Mouse (Mus musculus): ENCODE measurements around the gene Gdap1l1.

Gdap1l1 gene

DNA sequence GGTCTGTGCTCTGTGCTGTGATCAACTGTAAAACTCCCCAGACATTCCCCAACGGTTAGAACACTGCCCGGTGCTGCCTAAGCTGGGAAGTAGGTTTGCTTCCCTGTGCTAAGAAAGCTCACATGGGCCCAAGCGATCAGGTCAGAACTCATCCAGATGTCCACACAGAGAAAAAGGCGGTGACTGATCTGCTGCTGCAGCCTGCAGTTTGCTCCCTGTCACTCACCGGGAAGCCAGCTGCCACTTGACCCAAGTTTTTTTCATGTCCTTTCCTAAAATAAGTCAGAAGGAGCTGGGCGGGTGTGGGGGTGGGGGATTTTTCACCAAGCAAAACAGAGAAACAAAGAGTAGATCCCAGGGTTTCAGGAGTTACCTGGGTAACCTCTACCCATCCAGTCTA lies 26.3 kb downstream of the Gdap1l1 start:
- no peak for DNase-seq (ENCODE audit: low spot score)

GRCm38 (mm10) chr2:163466771-163467170 lies 28.5 kb downstream of the Gdap1l1 start:
- no peak for DNase-seq (ENCODE audit: low spot score)

GRCm38 (mm10) chr2:163467585-163467984 lies 29.3 kb downstream of the Gdap1l1 start:
- no peak for DNase-seq (ENCODE audit: low spot score)

- no peak for DNase-seq (ENCODE audit: low spot score)
These were observed 30.6 kb downstream of the Gdap1l1 start for GRCm38 (mm10) chr2:163468866-163469265.

GRCm38 (mm10) chr2:163469711-163470110 lies 31.4 kb downstream of the Gdap1l1 start:
- no peak for DNase-seq (ENCODE audit: low spot score)

GRCm38 (mm10) chr2:163471136-163471535 lies 32.9 kb downstream of the Gdap1l1 start:
- no peak for DNase-seq (ENCODE audit: low spot score)

DNA sequence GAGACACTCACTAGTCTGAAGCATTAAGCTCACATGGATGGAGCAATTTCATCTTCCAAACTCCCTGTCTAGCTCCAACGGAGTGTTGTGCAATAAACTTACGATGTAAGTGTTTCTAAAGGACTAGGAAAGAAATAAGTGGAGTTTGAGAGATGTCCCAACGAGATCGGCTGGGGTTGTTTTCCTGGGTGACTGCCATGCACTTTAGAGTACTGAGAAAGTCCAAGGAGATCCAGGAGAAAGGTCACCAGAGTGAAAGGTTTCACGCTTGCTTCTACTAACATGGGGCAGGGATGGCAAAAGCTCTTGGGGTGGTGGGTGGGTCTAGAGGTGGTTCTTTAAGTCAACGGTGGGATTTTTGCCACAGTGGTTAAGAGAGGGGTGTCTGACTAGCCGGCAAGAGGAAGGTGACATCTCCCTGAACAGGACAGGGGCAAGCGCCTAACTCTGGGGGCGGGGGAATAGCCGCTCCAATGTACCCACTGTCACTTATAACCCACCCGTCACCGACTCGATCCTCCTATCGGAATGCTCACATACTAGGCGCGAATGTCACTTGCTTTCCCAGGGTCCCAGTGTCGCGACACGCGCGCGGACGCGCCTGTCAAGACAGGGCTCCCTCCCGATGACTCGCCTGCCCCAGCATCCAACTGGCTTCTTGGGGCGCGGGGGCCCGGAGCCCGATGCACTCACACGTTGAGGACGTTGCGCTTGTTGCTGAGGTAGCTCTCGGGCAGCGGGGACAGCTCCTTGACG lies 33.6 kb downstream of the Gdap1l1 start:
- DNase-seq (ENCODE audit: low spot score), result no peak

GRCm38 (mm10) chr2:163472466-163472851 lies 34.2 kb downstream of the Gdap1l1 start, which contains the start of gene Fitm2:
Gene Fitm2 (minus strand): TSS chr2:163472629.
- peak; percentile 87 for DNase-seq (ENCODE audit: low spot score)

- DNase-seq (ENCODE audit: low spot score), result no peak
These were observed 42.0 kb downstream of the Gdap1l1 start for GRCm38 (mm10) chr2:163480191-163480825.

DNA sequence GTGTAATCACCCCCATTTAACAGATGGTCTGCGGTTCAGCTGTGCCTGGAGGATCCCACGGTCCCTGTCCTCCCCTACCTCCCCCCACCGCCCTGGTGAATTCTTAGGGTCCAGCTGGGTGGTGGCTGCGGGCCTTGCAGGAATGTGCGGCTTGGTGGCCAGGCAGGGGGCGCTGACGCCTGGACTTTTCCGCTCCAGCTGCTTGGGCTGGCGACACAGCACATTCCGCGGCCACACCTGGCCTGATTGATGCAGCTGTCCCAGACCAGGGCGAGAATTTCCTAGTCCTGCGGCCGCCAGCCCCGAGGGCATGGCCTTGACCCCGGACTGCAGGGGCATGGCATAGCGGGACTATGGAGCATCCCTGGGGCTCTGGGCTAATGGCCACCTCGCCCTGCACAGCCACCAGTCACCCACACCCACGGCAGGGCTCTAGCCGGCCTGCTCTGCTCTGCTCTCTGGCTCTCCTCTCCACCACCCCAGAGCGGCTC lies 43.3 kb downstream of the Gdap1l1 start:
- DNase-seq (ENCODE audit: low spot score), result no peak

DNA sequence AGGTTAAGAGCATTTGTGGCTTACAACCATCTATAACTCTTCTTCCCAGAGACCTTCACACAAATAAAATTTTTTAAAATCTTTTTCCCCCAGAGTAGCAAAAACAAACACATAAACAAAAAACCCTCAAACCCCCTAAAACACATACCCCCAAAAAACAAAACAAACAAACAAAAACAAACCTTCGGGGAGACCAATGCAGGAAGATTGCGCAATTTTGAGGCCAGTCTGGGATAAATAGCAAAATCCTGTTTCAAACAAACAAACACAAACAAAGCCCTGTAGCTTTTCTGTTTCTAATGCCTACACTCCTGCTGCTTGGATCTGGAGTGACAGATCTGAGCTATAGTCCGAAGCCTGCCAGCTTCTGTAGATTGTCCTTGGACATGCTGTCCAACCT lies 49.1 kb downstream of the Gdap1l1 start:
- DNase-seq (ENCODE audit: low spot score), result no peak

- DNase-seq (ENCODE audit: low spot score), result no peak
These were observed 51.5 kb downstream of the Gdap1l1 start for GRCm38 (mm10) chr2:163489725-163490291.

DNA sequence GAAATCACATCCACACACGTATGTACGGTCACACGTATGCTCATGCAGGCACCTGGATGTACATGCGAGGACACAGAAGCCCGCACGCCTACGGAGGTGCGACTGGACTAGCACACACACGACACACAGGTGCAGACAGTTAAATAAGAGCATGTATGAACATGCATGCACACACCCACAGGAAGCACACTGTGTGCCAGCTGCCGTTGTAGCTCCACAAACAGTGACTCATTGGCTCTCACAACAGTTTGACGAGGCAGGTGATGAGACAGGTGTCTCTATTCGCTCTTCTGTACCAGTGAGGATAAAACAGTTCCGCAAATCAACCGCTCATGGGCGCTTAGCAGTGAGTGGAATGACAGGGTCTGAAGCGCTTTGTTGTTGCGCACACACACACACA lies 52.4 kb downstream of the Gdap1l1 start:
- no peak for DNase-seq (ENCODE audit: low spot score)

DNA sequence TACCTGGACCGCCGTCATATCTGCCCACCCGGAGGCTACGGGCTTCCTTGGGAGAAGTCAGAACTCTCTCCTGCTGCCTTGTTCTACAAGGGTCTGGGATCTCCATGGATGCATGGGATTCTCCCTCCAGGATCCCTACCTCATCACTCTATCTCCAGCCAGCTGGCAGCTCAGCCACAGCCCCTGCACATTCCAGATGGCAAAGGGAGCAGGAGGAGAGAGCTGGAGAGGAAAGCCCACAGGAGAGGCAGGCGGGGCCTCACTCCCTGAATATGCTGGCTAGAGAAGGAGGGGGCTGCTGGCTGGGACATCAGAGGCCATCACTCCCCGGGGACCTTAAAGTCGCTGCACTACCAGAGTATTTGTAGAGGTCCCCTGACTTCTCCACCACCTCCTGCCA lies 53.1 kb downstream of the Gdap1l1 start:
- no peak for DNase-seq (ENCODE audit: low spot score)

- no peak for DNase-seq (ENCODE audit: low spot score)
These were observed 53.7 kb downstream of the Gdap1l1 start, which contains the start of gene R3hdml for GRCm38 (mm10) chr2:163492018-163492417. Gene R3hdml (plus strand): TSS chr2:163492318.

GRCm38 (mm10) chr2:163493031-163493430 lies 54.8 kb downstream of the Gdap1l1 start:
- DNase-seq (ENCODE audit: low spot score), result no peak

GRCm38 (mm10) chr2:163493976-163494375 lies 55.7 kb downstream of the Gdap1l1 start:
- DNase-seq (ENCODE audit: low spot score), result no peak

- DNase-seq (ENCODE audit: low spot score), result no peak
These were observed 56.2 kb downstream of the Gdap1l1 start for GRCm38 (mm10) chr2:163494456-163494855.

GRCm38 (mm10) chr2:163502219-163502618 lies 63.9 kb downstream of the Gdap1l1 start:
- no peak for DNase-seq (ENCODE audit: low spot score)

GRCm38 (mm10) chr2:163503191-163503590 lies 64.9 kb downstream of the Gdap1l1 start:
- no peak for DNase-seq (ENCODE audit: low spot score)
